Mouse (Mus musculus) liver, embryonic 16.5 days (tissue): Measurements from ENCODE around the gene Tmsb10. TPM values are rescaled to one million over a fixed set of nuclear protein-coding genes. Genes with fewer than 3 reads are reported as not detected.

Source experiments
- ATAC-seq: fragments of 200-750 bp; cut with Nextera tagmentation; 2 replicates; pipeline ENCODE4 v1.8.0; 2017; ENCODE audit warnings: low read depth, mild to moderate bottlenecking, moderate number of reproducible peaks, moderate library complexity
- H3K27ac ChIP-seq: fragments of 300-500 bp; sonication (generic); 2 replicates; pipeline ENCODE4 v1.5.1; 2014; ENCODE audit warnings: mild to moderate bottlenecking, low read length
- H3K27me3 ChIP-seq: fragments of 300-500 bp; sonication (generic); 2 replicates; pipeline ENCODE4 v1.6.1; 2014; ENCODE audit warnings: low read depth, low read length, mixed read lengths; ENCODE audit not compliant: control insufficient read depth, insufficient read depth
- H3K36me3 ChIP-seq: fragments of 300-500 bp; sonication (generic); 2 replicates; pipeline ENCODE4 v1.6.1; 2014; ENCODE audit warnings: mild to moderate bottlenecking; ENCODE audit not compliant: control insufficient read depth, insufficient read depth
- H3K4me1 ChIP-seq: fragments of 300-500 bp; sonication (generic); 2 replicates; pipeline ENCODE4 v1.6.1; 2014; ENCODE audit warnings: low read depth, low read length, mixed read lengths; ENCODE audit not compliant: control insufficient read depth
- H3K4me2 ChIP-seq: fragments of 300-500 bp; sonication (generic); 2 replicates; pipeline ENCODE4 v1.6.1; 2014; ENCODE audit warnings: low read depth, low read length, mixed read lengths
- H3K4me3 ChIP-seq: fragments of 300-500 bp; sonication (generic); 2 replicates; pipeline ENCODE4 v1.5.1; 2014; ENCODE audit warnings: low read depth, mild to moderate bottlenecking, low read length
- H3K9ac ChIP-seq: fragments of 300-500 bp; sonication (generic); 2 replicates; pipeline ENCODE4 v1.6.1; 2014; ENCODE audit warnings: low read depth, low read length
- H3K9me3 ChIP-seq: fragments of 300-500 bp; sonication (generic); replicated peaks from 2 replicates; pipeline ENCODE4 v1.6.1; 2016; ENCODE audit warnings: low read length; ENCODE audit not compliant: control insufficient read depth
- WGBS: fragments of 180-500 bp; shearing (Covaris S2); extraction: QIAGEN DNeasy Blood & Tissue Kit; methylation state at CpG from one replicate; pipeline ENCODE4 v1.1.7; 2014; ENCODE audit not compliant: insufficient replicate concordance; 5-methylcytosine and 5-hydroxymethylcytosine counted together
- polyA plus RNA-seq: library from polyadenylated mRNA; unstranded; fragments of >200 nt; fragmentation: Nextera tagmentation; extraction: Ambion mirVana; gene quantifications from 2 replicates; pipeline ENCODE4 v1.2.1, GENCODE M21; 2015

Tmsb10 gene
- polyA plus RNA-seq: 255 and 258 TPM in 2 replicates

DNA sequence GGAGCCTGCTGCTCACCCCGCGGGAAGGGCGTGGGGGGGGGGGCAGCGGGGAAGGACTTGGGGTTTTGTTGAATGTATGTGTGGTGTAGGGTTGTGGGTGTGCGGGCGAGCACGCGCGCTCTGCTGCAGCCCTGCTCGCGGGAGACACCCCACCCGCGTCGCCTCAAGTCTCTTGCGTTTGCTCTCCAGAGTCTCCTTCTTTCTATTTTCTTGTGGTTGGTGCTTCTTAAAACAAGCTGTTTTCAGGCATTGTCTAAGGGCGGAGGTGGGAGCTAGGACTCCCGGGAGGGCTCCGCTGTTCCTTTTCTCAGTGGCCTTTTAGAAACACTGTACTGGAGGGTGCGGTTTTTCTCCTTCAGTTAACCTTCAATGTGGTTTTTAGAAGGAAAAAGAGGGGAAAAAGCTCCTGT, at the start of gene Tmsb10:
TSS of gene Tmsb10 (minus strand) at position 87 of the 410 bp plus-strand sequence.
- Histone ChIP-seq H3K27me3 (peaks cover 9% of the 10 kb centered on the region), H3K4me1 (peaks cover 13% of the 10 kb centered on the region), H3K4me2 (peak within 1 kb of the TSS; percentile 83), H3K4me3 (peak within 1 kb of the TSS; percentile 70), H3K36me3 (no peaks in the 10 kb centered on the region), H3K27ac (peak within 1 kb of the TSS; percentile 14; the same call in 1 of the 2 replicates), H3K9me3 (no peaks in the 10 kb centered on the region), H3K9ac (peak within 1 kb of the TSS; percentile 67)
- ATAC-seq: no peak; the same call in 1 of the 2 replicates
- 1% methylated on average over 19 of the region's 19 CpGs for WGBS

- no peak overlapping the region for H3K4me2 ChIP-seq
- H3K9me3 ChIP-seq: no peaks in the 10 kb centered on the region
- no peaks in the 10 kb centered on the region for H3K4me1 ChIP-seq
- H3K27ac ChIP-seq: no peak overlapping the region
- 58% methylated on average over 5 of the region's 5 CpGs for WGBS
- no peaks in the 10 kb centered on the region for H3K36me3 ChIP-seq
- H3K9ac ChIP-seq: no peak overlapping the region
- ATAC-seq: no peak
- H3K4me3 ChIP-seq: no peak overlapping the region
- H3K27me3 ChIP-seq: no peaks in the 10 kb centered on the region
Measured at GRCm38 (mm10) chr6:73003601-73004000, 45.1 kb upstream of the Tmsb10 start.

GRCm38 (mm10) chr6:73002391-73002790, 43.8 kb upstream of the Tmsb10 start:
- Histone ChIP-seq H3K36me3 (no peaks in the 10 kb centered on the region), H3K9me3 (no peaks in the 10 kb centered on the region), H3K4me2 (no peak overlapping the region), H3K27me3 (no peaks in the 10 kb centered on the region), H3K4me1 (no peaks in the 10 kb centered on the region), H3K27ac (no peak overlapping the region), H3K4me3 (no peak overlapping the region), H3K9ac (no peak overlapping the region)
- WGBS: 48% methylated on average over 1 of the region's 1 CpGs
- no peak for ATAC-seq

DNA sequence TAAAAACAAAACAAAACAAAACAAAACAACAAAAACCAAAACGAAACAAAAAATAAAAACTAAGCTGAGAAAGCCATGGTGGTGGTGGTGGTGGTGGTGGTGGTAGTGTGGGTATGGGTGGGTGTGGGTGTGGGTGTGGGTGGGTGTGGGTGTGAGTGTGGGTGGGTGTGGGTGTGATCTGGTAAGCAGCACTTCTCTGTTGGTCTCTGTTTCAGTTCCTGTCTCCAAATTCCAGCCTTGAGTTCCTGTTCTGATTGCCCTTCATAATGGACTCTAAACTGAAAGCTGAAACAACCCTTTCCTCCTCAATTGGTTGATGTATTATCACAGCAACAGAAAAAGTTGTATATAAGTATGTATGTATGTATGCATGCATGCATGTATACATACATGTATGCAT, 40.3 kb upstream of the Tmsb10 start:
- H3K9me3 ChIP-seq: no peaks in the 10 kb centered on the region
- no peak overlapping the region for H3K4me3 ChIP-seq
- no peak overlapping the region for H3K9ac ChIP-seq
- no peak for ATAC-seq
- no peaks in the 10 kb centered on the region for H3K36me3 ChIP-seq
- WGBS: 56% methylated on average over 1 of the region's 1 CpGs
- no peak overlapping the region for H3K4me2 ChIP-seq
- H3K27ac ChIP-seq: no peak overlapping the region
- H3K4me1 ChIP-seq: no peaks in the 10 kb centered on the region
- no peaks in the 10 kb centered on the region for H3K27me3 ChIP-seq

DNA sequence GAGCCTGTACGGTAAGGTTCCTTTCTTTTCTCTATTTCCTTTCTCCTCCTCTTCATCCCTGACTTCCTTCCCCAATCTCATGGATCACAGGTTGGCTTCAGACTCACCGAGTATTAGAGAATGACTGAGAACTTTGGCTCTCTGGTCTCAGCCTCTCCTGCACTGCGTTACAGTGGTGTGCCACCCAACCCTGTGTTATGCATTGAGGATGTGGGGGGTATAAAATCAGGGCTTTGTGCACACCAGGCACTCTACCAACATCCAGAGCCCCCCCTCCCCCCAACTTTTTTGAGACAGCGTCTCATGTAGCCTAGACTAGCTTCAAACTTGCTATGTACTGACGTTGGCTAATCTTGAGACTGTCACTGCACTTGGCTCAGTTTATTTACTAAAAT, 35.1 kb upstream of the Tmsb10 start:
- Histone ChIP-seq H3K4me2 (no peak overlapping the region), H3K9ac (no peak overlapping the region), H3K36me3 (no peaks in the 10 kb centered on the region), H3K9me3 (no peaks in the 10 kb centered on the region), H3K27me3 (no peaks in the 10 kb centered on the region), H3K4me3 (no peak overlapping the region), H3K27ac (no peak overlapping the region), H3K4me1 (no peaks in the 10 kb centered on the region)
- no peak for ATAC-seq
- WGBS: 36% methylated on average over 5 of the region's 5 CpGs

- no peak overlapping the region for H3K4me2 ChIP-seq
- no peak overlapping the region for H3K27ac ChIP-seq
- no peak overlapping the region for H3K9ac ChIP-seq
- ATAC-seq: 0 out of 2 replicates have a peak, but pooled peaks have one; percentile 19
- H3K4me1 ChIP-seq: no peaks in the 10 kb centered on the region
- H3K27me3 ChIP-seq: no peaks in the 10 kb centered on the region
- no peak overlapping the region for H3K4me3 ChIP-seq
- no peaks in the 10 kb centered on the region for H3K9me3 ChIP-seq
- 27% methylated on average over 8 of the region's 8 CpGs for WGBS
- no peaks in the 10 kb centered on the region for H3K36me3 ChIP-seq
Measured at GRCm38 (mm10) chr6:72993054-72993687, 34.6 kb upstream of the Tmsb10 start.

DNA sequence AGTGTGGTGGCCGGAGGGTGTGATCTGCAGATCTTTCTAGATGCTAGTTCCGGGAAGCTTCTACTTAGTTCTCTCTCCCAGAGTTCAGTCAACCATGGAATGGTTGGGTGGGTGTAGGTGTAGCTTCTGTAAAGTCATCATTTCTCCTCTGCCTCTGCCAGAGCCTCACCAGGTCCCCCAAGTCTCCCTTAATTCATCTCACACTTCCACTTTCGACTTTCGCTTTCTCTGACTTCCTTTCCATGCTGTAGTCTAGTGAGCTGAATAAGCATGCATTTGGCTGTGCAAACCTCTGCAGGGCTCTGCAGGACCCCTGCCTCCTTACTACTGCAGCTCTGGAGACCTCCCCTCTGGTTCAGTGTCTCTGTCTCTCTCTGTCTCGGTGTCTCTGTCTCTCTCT, 31.7 kb upstream of the Tmsb10 start:
- no peaks in the 10 kb centered on the region for H3K4me1 ChIP-seq
- no peaks in the 10 kb centered on the region for H3K27me3 ChIP-seq
- no peaks in the 10 kb centered on the region for H3K36me3 ChIP-seq
- no peak overlapping the region for H3K4me2 ChIP-seq
- H3K9me3 ChIP-seq: no peaks in the 10 kb centered on the region
- no peak overlapping the region for H3K9ac ChIP-seq
- H3K27ac ChIP-seq: no peak overlapping the region
- no peak for ATAC-seq
- 39% methylated on average over 5 of the region's 5 CpGs for WGBS
- no peak overlapping the region for H3K4me3 ChIP-seq

DNA sequence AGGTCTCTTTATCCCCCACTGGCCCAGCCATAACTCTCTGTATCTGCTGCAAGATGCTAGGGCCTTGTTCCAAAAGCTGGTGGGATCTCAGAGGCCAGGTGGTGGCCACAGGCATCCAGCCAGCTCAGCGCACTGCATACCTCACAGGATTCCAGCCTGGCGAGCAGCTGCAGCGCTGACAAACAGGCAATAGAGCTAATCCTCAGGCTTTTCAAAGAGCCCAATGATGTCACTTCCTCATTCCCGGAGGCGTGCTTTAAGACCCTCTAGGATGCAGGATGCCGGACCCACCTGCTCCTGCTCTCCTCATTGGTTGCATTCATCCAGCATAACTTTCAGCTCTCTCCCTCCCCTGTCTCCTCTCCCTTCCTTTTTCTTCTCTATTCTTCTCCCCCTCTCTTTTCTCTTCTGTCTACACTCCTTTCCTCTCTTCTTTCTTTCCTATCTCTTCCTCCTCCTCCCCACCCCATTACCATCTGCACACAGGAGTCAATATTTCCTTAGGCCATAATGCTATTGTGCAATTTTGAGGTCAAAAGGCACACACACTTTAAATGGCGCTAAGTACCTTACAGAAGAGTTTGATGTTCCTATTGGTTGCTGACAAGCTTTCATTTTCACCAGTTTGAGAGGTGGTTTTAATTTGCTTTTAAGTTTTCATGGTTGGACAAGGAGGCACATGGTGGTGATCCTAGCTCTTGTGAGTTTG, 30.6 kb upstream of the Tmsb10 start:
- Histone ChIP-seq H3K4me1 (no peaks in the 10 kb centered on the region), H3K9me3 (no peaks in the 10 kb centered on the region), H3K36me3 (no peaks in the 10 kb centered on the region), H3K27me3 (no peaks in the 10 kb centered on the region), H3K4me2 (no peak overlapping the region), H3K27ac (no peak overlapping the region), H3K9ac (no peak overlapping the region), H3K4me3 (no peak overlapping the region)
- ATAC-seq: 0 out of 2 replicates have a peak, but pooled peaks have one; percentile 32
- WGBS: 31% methylated on average over 7 of the region's 7 CpGs

DNA sequence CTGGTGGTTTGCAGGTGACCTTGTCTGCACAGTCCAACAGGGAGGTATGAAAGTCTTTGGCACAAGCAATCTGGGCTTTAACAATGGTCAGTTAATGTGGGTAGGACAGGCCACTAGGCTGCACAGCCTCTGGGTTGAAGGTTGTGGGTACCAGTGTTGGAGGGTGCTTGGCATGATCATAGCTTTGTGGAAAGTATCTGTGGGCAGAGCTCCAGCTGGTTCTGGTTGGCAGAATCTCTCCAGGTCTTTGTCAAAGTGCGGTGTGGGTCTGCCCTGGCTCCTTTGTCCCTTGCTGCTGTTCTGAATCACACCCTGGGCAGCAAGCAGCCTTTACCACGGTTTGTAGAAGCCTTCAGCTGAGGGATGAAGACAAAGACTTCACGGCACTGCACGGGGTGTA, 24.0 kb upstream of the Tmsb10 start:
- Histone ChIP-seq H3K4me1 (no peaks in the 10 kb centered on the region), H3K4me2 (no peak overlapping the region), H3K27ac (no peak overlapping the region), H3K9ac (no peak overlapping the region), H3K9me3 (no peaks in the 10 kb centered on the region), H3K27me3 (no peaks in the 10 kb centered on the region), H3K36me3 (no peaks in the 10 kb centered on the region), H3K4me3 (no peak overlapping the region)
- ATAC-seq: no peak
- WGBS: 65% methylated on average over 4 of the region's 4 CpGs
